Mouse (Mus musculus) right cerebral cortex, postnatal 14 days (tissue): ENCODE measurements around the gene Nup210.

Source experiments
- DNase-seq: peaks from one replicate; pipeline ENCODE4 v3.0.0; 2022

The Nup210 gene

DNA sequence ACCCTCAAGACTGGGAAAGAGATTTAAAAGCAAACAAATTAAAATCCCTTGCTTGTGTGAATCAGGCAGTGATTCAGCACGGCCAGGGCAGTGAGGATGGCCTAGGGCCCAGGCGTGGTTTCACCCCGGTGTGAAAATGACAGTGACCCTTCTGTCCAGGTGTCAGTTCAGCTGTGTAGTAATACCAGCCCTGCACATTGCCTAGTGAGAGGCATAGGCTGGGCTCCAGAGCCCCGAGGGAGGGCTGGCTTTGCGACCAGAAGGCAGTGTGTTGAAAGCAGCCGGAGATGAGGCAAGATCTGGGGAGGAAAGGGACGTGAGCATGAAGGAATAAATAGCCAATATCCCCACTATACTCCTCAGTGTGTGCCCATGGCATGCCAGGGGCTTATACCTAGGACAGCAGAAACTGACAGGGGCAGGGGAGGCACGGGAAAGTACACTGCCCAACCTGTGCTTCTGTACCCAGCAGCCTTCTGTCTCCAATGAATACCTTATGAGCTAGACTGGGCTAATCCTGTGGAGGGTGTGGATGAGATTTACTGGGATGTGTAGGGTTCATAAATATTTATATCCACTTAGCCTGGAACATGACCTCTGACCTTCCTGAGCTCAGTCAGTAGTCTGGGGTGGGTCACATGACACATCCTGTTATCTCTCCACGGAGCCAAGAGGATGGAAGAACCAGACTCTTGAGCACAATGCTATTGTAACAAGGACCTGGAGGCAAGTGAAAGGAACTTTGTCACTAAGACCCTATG is 102.3 kb downstream of the Nup210 start:
- DNase-seq: no peak

DNA sequence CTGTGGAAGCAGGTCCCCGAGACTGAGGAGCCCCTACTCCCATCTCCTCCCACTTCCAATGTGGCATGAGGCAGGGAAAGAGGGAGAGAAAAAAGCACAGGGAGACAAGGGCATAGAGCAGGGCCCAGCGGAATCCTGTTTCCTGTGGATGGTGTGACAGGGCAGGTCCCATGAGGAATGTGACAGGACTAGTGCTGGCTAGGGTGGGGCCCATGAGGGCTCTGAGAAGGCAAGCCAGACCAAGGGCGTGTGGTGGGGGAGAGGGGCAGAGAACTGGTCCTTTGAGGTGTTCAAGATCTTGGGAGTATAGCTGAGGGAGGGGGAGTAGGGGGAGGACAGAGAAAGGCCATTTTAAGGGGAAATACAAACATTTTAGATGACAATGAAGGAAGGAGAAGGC is 104.2 kb downstream of the Nup210 start:
- no peak for DNase-seq

DNA sequence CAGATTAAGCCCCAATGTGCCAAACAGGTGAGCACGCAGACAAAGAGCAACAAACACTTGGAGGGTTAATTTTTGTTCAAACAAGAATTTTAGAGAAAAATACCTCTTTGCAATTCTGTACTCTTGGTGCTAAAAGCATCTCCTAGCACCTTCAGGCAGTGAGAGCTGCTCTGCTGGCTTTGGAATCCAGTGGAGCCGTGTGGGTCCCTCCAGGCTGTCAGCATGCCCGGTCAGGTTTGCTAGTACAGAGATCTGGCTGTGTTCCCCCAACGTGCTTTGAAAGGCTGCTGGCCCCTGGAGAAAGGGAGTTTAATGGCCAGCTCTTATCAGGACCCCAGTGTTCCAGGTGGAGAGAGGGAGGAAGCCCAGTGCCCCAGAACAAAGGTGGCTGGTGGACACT is 105.1 kb downstream of the Nup210 start:
- DNase-seq: no peak

DNA sequence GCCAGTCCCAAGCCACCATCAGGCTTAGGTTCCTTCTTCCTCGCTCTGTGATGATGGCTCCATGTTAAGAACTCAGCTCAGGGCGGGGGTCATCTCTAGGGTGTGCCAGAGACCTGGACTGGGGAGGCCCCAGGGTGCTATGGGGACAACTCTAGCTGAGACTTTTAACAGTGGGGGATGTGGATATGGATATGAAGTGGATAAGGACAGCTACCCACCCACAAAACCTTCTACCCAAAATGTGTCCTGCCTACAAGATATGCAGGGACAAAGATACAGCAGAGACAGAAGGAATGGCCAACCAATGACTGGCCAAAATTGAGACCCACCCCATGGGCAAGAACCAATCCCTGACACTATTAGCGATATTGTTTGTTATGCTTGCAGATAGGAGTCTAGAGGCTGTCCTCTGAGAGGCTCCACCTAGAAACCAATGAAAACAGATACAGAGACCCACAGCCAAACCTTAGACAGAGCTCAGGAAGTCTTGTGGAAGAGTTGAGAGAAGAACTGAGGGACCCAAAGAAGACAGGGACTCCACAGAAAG is 108.3 kb downstream of the Nup210 start:
- DNase-seq: no peak

DNA sequence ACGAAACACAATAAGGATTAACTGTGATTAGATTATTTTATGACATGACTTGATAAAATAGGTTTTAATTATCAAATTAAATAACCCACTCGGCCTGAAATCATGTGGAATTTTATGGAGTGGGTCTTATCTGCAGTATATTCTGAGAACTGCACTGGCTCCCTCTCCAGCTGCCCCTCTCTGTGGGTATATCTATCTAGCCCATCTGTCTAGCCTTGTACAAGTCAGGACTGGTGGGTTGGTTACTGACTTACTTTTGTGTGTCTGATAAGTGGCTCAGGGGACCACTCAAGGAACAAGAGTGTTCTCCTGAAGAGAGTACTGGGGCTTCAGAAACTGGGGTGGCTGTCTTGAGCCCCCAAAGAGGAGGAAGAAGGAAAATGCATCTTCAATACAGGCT is 109.4 kb downstream of the Nup210 start:
- no peak for DNase-seq

DNA sequence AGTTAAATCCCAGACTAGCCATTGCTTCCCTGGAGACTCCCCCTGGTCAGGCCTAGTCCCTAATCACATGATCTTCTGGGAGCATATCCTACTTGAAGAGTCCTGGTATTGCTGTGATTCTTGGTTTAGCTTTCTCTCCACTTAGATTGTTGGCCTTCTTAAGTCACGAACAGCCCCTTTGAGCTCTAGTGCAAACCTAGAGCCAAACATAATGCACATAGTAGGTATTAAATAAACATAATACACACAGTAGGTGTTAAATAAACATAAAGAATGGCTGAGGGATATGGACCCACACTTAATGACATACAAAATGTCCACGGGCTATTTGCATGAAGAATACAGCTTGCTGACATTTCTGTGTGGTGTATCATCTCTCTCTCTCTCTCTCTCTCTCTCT is 112.5 kb downstream of the Nup210 start:
- no peak for DNase-seq

DNA sequence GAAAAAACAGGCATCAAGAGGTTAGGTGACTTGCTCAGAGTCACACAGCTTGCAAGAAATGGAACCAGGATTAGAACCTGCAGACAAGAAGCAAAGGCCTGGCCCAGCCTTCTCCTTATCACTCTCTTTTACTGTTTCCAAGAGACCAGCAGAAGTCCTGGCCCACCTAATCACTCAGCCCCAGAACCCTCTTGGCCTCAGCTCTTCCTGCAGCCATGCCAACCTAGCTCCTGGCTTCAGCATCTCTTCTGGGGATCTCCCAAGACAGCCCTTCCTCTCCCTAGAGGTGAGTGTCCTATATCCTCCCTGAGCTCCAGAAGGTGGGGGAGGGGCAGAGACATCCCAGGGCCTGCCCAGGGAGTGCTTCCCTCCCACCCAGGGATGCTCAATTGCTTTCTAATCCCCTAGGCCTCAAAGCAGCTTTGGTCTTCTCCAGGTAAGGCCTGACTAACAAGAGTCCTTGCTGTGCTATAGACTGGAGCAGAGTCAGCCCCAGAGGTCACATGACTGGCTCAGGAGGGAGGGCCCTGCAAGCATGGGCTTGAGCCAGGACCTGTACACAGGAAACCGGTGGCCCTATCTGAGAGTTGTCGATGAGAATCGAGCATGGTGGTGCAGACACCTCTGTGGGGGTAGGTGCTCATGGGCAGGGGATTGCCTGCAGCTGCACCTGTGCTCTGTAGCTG is 113.2 kb downstream of the Nup210 start:
- DNase-seq: no peak

DNA sequence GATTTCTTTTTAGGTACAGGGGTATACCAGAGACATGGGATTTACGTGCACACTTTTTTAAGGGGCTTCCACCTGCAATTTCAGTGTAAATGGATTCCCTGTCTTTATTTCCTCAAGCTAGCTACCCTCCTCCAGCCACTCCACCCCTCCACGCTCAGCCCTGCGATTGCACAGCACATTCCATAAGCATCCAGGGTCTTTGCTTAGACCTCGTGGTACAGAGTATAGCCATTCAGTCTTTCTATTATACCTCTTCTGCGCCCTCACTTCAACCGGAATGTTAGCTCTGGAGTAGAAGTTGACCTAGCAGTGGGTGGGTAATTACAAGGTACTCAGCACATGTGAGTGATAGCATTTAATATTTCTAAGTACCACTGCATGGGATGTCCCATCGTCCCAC is 115.1 kb downstream of the Nup210 start:
- no peak for DNase-seq

DNA sequence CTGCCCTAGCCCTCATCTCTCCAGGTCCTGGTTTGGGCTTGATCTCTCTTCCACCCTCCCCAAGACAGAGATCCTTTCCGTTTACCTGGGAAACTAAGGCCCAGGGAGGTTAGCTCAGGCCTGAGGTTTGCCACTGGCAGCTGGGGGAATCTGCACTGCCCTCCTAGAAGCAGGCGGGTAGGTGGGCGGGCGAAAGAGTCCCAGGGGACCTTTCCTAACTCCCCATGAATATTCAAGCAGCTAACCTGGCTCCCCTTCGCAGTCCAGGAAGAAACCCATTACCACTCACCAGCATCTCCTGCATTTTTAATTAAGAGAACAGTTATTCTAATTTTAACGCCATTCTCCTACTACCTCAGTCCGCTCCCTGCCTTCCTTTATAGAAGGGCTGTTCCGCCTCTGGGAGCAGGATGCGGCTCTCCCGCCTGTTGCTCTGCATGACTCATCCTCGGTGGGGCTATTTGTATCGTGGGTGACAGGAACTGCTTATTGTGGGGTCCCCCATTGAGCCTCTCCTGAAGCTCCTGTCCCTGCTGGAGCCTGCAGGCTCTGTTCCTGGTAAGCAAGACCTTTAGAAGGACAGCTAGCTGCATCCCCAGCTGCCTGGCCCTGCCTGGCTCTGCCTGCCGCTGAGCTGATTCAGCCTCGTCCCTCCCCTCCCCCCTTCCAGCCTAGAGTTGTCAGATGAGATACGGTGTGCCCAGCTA is 115.7 kb downstream of the Nup210 start:
- DNase-seq: peak; percentile 59

DNA sequence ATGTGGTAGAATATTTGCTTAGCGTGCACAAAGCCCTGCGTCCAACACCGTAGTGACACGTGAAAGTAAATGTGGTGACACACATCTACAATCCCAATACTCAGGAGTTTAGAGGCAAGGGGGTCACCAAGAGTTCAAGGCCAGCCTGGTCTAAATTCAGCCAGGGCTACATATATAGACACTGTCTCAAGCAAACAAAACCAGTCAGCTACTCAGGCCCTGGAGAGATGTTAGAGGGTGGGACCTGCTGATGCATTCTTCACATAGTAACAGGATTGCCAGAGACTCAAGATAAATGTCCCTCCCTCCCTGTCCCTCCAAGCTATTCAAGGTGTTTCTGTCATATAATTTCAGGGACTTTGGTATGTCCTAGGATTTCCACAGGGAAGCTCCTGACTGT is 117.5 kb downstream of the Nup210 start:
- DNase-seq: no peak

DNA sequence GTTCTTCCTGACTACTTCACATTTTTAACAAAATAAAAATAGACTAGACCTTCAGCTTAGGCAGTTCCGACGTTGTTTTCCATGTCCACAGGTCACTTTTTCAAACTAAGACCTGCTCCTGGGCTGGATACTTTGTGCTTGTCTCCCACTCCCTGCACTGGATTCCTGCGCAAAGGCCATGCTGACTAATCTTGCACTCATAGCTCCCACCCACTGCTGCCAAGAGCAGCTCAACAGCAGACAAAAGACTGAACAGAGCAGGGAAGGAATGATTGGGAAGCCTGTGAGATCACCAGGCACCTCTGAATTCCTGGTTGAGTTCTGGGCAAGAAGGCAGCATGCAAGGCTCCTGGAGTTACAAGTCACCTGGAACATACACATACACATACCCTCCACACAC is 119.6 kb downstream of the Nup210 start:
- DNase-seq: no peak

DNA sequence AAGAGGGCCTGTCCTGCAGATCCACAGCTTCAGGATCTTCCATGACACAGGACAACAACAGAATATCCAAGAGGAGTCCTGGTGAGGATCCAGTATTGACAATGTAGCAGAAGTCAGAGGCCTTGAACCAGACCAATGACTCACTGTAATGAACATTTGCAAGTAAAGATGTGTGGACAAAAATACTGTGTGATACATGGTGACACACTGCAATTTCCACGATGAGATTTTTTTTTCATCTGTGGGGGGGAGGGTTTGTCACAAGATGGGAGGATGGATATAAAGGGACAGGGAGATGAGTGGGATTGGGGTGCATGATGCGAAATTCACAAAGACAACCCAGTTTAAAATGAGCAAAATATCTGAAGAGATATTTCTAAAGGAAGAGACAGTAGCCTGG is 120.4 kb downstream of the Nup210 start:
- DNase-seq: no peak

DNA sequence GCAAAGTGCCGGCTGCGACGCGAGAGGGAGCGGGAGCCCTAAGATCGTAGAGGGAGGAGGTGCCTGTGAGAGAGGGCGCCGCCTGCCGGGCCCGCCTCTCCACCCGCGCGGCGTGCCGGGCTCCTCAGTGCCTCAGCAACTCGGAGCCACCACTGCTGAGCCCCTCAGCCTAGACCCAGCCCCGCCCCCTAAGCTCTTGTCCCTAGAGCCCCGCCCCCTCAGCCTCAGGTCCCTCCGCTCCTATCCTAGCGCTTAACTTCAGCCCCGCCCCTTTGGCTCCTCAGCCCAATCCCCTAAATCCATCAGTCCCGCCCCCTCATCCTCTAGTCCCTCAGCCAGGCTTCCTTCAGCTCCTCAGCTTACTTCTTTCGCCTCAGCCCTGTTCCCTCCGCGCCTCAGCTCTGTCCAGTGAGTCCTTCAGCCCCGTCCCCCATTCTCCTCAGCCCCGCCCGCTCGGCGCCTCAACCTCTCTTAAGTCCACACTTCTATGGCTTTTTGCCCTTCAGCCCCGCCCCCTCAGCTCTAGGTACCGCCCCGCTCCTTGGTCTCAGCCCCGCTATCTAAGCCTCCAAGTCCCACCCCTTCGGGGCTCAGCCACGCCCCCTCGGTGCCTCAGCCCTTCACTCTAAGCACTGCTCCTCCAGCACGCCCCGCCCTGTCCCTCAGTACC is 127.8 kb downstream of the Nup210 start, which contains the start of gene Iqsec1:
Iqsec1 (minus strand) TSS at position 38 of the 670 bp plus-strand sequence.
- peak; percentile 86 for DNase-seq

DNA sequence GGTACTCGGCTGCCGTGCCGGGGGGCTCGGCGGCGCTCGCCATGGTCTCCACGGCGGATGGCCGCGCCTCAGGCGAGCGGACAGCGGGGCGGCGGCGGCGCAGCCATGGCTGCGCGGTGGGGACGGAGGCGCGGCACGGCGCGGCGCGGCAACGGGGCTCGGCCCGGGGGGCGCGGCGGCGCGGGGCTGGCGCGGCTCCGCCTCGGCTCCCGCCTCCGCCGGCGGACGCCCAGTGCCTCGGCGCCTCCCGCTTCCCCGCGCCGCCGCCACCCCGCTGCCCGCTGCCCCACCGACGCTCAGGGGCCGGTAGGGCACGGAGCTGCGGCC is 128.4 kb downstream of the Nup210 start:
- no peak for DNase-seq

DNA sequence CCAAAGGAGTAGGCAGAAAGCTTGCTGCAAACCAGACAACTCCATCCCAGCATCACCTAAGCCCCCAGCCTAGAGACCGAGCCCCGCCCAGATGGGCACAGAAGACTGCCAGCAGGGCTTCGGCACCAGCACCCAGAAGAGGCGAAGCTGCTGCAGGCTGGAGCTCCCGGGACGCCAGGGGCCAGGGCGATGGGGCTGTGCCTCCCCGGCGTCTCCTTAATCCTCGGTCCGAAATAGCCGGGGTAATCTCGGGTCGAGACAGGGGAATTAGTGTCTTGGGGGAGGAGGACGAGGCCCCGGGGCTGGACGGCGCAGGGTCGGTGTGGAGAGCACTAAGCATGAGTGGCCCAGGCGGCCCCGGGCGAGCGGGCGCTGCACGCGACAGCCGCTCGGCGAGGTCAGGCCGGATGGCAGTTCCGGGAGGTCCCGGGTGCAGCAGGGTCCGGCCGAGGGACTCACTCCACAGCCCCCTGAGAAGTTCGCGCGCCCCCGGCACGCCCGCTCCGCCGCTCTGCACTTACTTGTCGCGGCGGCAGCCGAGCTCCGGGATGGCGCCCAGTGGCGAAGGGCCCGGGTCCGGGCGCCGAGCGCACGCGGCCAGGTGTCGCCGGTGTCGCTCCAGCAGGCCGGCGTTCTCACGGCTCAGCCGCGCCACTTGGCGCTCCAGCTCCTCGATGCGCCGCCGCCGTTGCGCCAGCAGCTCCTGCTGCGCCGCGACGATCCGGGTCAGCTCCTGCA is 128.9 kb downstream of the Nup210 start:
- peak; percentile 36 for DNase-seq

DNA sequence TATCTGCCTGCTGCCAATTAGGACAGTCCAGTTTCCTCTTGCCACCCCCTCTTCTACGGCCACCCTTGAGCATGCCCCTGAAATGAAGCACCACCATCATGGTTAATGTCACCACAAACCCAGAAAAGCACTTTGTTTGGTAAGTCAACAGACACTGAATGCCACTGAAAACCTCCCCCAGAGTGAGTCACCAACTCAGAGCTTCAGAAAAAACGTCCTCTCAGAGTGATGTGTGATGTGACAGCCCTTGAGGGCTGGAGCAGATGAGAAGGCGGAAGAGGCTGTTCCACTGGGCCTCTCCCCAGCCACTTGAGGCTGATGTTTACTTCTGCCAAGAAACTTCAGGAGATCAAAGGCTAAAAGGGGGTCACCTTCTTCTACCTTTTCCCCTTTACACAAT is 132.5 kb downstream of the Nup210 start:
- DNase-seq: no peak

DNA sequence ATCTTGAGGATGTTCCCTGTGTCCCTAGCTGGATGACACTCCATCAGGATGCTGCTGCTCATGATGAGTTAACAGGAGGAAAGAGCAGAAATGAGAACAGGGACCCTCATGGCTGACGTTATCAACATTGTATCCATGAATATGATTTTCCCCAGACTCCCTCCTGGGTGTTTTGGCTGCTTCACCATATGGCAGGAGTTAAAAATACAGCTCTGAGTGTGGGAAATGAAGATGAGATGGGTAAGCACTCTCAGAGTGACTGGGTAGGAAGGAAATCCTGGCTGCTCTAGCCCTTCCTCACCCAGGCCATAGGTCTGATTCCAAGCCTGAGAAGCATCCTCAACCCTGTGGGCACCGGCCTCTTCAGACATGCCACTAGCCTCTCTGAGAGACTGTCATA is 142.3 kb downstream of the Nup210 start:
- no peak for DNase-seq

DNA sequence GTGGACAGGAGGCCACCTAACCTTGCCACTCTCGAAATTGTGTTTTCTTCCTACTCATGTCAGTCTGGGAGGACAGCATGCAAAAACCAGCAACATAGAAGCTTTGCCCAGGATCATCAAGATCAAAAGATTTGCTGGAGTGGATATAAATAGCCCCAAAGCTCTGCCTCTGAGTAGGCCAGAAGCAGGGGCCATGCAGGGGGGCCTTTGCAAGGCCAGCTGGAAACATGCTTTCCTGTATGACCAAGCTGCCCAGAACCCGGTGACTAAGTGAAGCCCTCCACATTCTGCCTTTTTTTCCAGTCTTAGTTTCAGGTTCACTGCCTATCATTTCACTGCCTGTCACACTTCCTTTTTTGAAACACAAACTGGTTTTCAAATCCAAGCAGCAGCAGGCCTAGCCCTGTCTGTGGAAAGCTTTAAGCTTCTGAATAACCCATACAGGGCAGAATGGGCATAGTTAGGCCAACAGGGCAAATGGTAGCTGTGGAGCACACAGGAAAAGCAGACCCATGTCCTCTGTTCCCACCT is 147.2 kb downstream of the Nup210 start:
- no peak for DNase-seq
